Mouse (Mus musculus) hindbrain, embryonic 15.5 days (tissue): ENCODE data around the gene Sh3d19. TPM values are rescaled to one million over a fixed set of nuclear protein-coding genes. Genes with fewer than 3 reads are reported as not detected.

ENCODE experiments used
- ATAC-seq: fragments of 200-750 bp; cut with Nextera tagmentation; 2 replicates; pipeline ENCODE4 v1.8.0; 2017; ENCODE audit warnings: low read depth, moderate number of reproducible peaks, moderate TSS enrichment; ENCODE audit not compliant: low FRiP score
- H3K27ac ChIP-seq: fragments of 300-500 bp; sonication (generic); replicated peaks from 2 replicates; pipeline ENCODE4 v1.5.1; 2015; ENCODE audit warnings: mild to moderate bottlenecking, inconsistent platforms
- H3K27me3 ChIP-seq: fragments of 300-500 bp; sonication (generic); 2 replicates; pipeline ENCODE4 v1.6.1; 2015; ENCODE audit warnings: control low read depth, inconsistent platforms
- H3K36me3 ChIP-seq: fragments of 300-500 bp; sonication (generic); 2 replicates; pipeline ENCODE4 v1.6.1; 2015; ENCODE audit warnings: control low read depth, inconsistent platforms
- H3K4me1 ChIP-seq: fragments of 300-500 bp; sonication (generic); replicated peaks from 2 replicates; pipeline ENCODE4 v1.6.1; 2015; ENCODE audit warnings: control low read depth, inconsistent platforms
- H3K4me2 ChIP-seq: fragments of 300-500 bp; sonication (generic); 2 replicates; pipeline ENCODE4 v1.6.1; 2015; ENCODE audit warnings: moderate library complexity, mild to moderate bottlenecking, inconsistent platforms
- H3K4me3 ChIP-seq: fragments of 300-500 bp; sonication (generic); 2 replicates; pipeline ENCODE4 v1.5.1; 2015; ENCODE audit warnings: mild to moderate bottlenecking, inconsistent platforms
- H3K9ac ChIP-seq: fragments of 300-500 bp; sonication (generic); 2 replicates; pipeline ENCODE4 v1.6.1; 2015; ENCODE audit warnings: inconsistent platforms
- H3K9me3 ChIP-seq: fragments of 300-500 bp; sonication (generic); 2 replicates; pipeline ENCODE4 v1.6.1; 2016; ENCODE audit warnings: control low read depth, inconsistent platforms
- WGBS: fragments of 180-500 bp; shearing (Covaris S2); methylation state at CpG from one replicate; pipeline ENCODE4 v1.1.7; 2015; 5-methylcytosine and 5-hydroxymethylcytosine counted together
- polyA plus RNA-seq: library from polyadenylated mRNA; unstranded; fragments of >200 nt; fragmentation: Nextera tagmentation; extraction: Ambion mirVana; gene quantifications from 2 replicates; pipeline ENCODE4 v1.2.1, GENCODE M21; 2015

Sh3d19 gene
- polyA plus RNA-seq, 1 experiment from 2014 or later = 18.1 TPM

GRCm38 (mm10) chr3:86168841-86169425 lies 198.0 kb downstream of the Sh3d19 start:
- no peak for ATAC-seq
- Histone ChIP-seq H3K4me2 (no peak overlapping the region), H3K4me3 (no peak overlapping the region), H3K27ac (no peak overlapping the region), H3K4me1 (no peaks in the 10 kb centered on the region), H3K27me3 (no peaks in the 10 kb centered on the region), H3K36me3 (no peaks in the 10 kb centered on the region), H3K9me3 (no peaks in the 10 kb centered on the region), H3K9ac (no peak overlapping the region)
- WGBS = 81% methylated on average over 8 of the region's 8 CpGs

DNA sequence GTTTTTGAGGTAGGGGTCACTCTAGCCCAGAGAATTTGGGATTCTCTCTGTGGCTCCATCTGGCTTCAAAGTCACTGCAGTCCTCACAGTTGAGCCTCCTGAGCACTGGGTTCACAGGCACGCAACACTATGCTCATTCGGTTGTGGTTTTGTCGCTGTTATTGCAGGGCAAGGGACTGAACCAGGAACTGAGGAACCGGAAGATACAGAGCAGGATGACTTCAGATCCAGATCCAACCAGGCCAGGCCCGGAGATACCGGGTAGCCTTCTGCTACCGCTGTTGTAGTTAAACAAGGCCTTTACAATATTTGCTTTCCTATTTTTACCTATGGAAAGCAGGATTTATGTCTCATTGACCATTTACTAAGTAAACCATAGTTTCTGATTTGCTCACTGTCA lies 208.8 kb downstream of the Sh3d19 start:
- Histone ChIP-seq H3K27me3 (no peaks in the 10 kb centered on the region), H3K9me3 (no peaks in the 10 kb centered on the region), H3K4me2 (no peak overlapping the region), H3K9ac (no peak overlapping the region), H3K4me1 (no peaks in the 10 kb centered on the region), H3K36me3 (no peaks in the 10 kb centered on the region), H3K4me3 (no peak overlapping the region), H3K27ac (no peak overlapping the region)
- ATAC-seq = no peak
- 91% methylated on average over 7 of the region's 7 CpGs for WGBS

Other genes starting within 250 kb of the Sh3d19 start
- 0.26 and 0.60 TPM in 2 replicates for gene Fam160a1, start 153.8 kb upstream of the Sh3d19 start, polyA plus RNA-seq
- gene Glt28d2, start 83.6 kb upstream of the Sh3d19 start, polyA plus RNA-seq = 0.21 and 0.24 TPM in 2 replicates
- 0.80 and 0.87 TPM in 2 replicates for gene Gm37240, start 83.6 kb upstream of the Sh3d19 start, polyA plus RNA-seq
- gene Prss48, start 31.4 kb downstream of the Sh3d19 start, polyA plus RNA-seq = not detected in 2 replicates
- 515 and 586 TPM in 2 replicates for gene Rps3a1, start 171.6 kb downstream of the Sh3d19 start, polyA plus RNA-seq